Mouse (Mus musculus): Measurements from ENCODE around the gene Fmo5.

- no peak for TF ChIP-seq CTCF (IDR thresholded peaks at IDR 0.05; ENCODE audit: control insufficient read depth, insufficient read depth, insufficient read length)
- no peak for TF ChIP-seq MYOD1 (IDR thresholded peaks at IDR 0.05; ENCODE audit: control insufficient read depth, insufficient read length, low read depth)
Measured at GRCm38 (mm10) chr3:97620657-97621056, 7.9 kb upstream of the Fmo5 start.
